Mouse (Mus musculus) ovary, postnatal 14 days (tissue): ENCODE measurements around the gene Rnasek.
A peak's percentile ranks its signal among the peaks of the same experiment; 100 is the strongest.

Experiments used
- DNase-seq: peaks from one replicate; pipeline ENCODE4 v3.0.0; 2022; ENCODE audit warnings: low spot score

The Rnasek gene

GRCm38 (mm10) chr11:70239541-70240279, at the start of gene Rnasek, which contains the start of gene Gm21988:
TSS of gene Rnasek (minus strand) at chr11:70239842.
TSS of gene Gm21988 (minus strand) at chr11:70239830.
- DNase-seq, result peak; percentile 61

GRCm38 (mm10) chr11:70289236-70289635, 49.6 kb upstream of the Rnasek start:
- DNase-seq, result no peak

GRCm38 (mm10) chr11:70288102-70288501, 48.5 kb upstream of the Rnasek start:
- DNase-seq, result no peak

GRCm38 (mm10) chr11:70285686-70286085, 46.0 kb upstream of the Rnasek start:
- no peak for DNase-seq

- DNase-seq, result no peak
Measured at GRCm38 (mm10) chr11:70284757-70285156, 45.1 kb upstream of the Rnasek start.

GRCm38 (mm10) chr11:70283666-70284065, 44.0 kb upstream of the Rnasek start:
- DNase-seq, result no peak

- DNase-seq, result no peak
Measured at GRCm38 (mm10) chr11:70280441-70280840, 40.8 kb upstream of the Rnasek start.

GRCm38 (mm10) chr11:70278961-70279360, 39.3 kb upstream of the Rnasek start:
- DNase-seq, result no peak

- no peak for DNase-seq
Measured at GRCm38 (mm10) chr11:70271641-70272040, 32.0 kb upstream of the Rnasek start.

GRCm38 (mm10) chr11:70266405-70266804, 26.8 kb upstream of the Rnasek start:
- no peak for DNase-seq

- no peak for DNase-seq
Measured at GRCm38 (mm10) chr11:70265819-70266218, 26.2 kb upstream of the Rnasek start.

GRCm38 (mm10) chr11:70265252-70265651, 25.6 kb upstream of the Rnasek start:
- DNase-seq, result no peak

GRCm38 (mm10) chr11:70259035-70259434, 19.4 kb upstream of the Rnasek start:
- no peak for DNase-seq

GRCm38 (mm10) chr11:70254931-70255531, 15.4 kb upstream of the Rnasek start, which contains the start of gene Alox12:
TSS of gene Alox12 (minus strand) at chr11:70255353.
- DNase-seq, result no peak

GRCm38 (mm10) chr11:70254337-70254736, 14.7 kb upstream of the Rnasek start:
- no peak for DNase-seq

GRCm38 (mm10) chr11:70251853-70252252, 12.2 kb upstream of the Rnasek start:
- DNase-seq, result no peak

- no peak for DNase-seq
Measured at GRCm38 (mm10) chr11:70250150-70250549, 10.5 kb upstream of the Rnasek start.

GRCm38 (mm10) chr11:70247136-70247845, 7.6 kb upstream of the Rnasek start:
- DNase-seq, result peak; percentile 76

- no peak for DNase-seq
Measured at GRCm38 (mm10) chr11:70242591-70242990, 2.9 kb upstream of the Rnasek start.

GRCm38 (mm10) chr11:70238591-70239440, 826 bp downstream of the Rnasek start:
- no peak for DNase-seq

GRCm38 (mm10) chr11:70237457-70238167, 2.0 kb downstream of the Rnasek start, which contains the start of gene 0610010K14Rik:
TSS of gene 0610010K14Rik (minus strand) at chr11:70237914.
- DNase-seq, result peak; percentile 96
